Comparison of ENCODE assay signal across 17 mouse cellular contexts in the genomic region with DNA sequence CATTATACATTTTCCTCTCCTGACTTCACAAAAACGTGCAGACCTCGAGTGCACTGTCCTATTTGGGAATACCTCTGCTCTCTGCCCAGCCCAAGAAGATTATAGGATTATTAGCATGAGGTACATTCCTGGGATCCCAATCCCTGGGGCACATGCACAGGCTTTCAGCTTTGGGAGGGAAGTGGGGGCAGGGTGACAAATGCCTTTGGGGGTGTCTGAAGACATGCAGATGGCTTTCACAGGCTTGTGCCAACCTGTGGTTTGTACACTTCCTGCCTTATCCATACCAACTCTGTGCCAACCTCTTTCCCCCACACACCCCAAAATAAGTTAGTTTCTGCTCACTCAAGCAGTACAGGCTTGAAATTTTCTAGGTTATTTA.
DNase-seq lines count a peak whose midpoint lies in the region; ATAC-seq and TF ChIP-seq lines count a peak whose summit lies in the region.
"Had no signal": no experiment of that assay in that cellular context is flagged by ENCODE, and none has a peak within 500 bp of the region (broad histone marks: within the 10 kb centered on the region; RNA-seq: fewer than 3 reads in every experiment).

No protein-coding gene starts in this region.

- H3K4me1 ChIP-seq in thymus, adult 2 months (replicated peaks; ENCODE audit: control insufficient read depth, insufficient read depth, low read length), result peaks cover 10% of the 10 kb centered on the region
- no peaks in the 10 kb centered on the region for H3K4me1 ChIP-seq in hindbrain, embryonic 14.5 days (replicated peaks; ENCODE audit: control insufficient read depth, insufficient read depth, low read length)
- H3K4me1 ChIP-seq: heart, embryonic 15.5 days; hindbrain, embryonic 15.5 days had no signal

- no peaks in the 10 kb centered on the region for H3K27me3 ChIP-seq in thymus, adult 2 months (ENCODE audit: control insufficient read depth, insufficient read depth, low read length)
- H3K27me3 ChIP-seq in hindbrain, embryonic 14.5 days (ENCODE audit: control insufficient read depth, insufficient read depth, low read length), result no peaks in the 10 kb centered on the region
- H3K27me3 ChIP-seq: heart, embryonic 15.5 days; hindbrain, embryonic 15.5 days had no signal

- H3K4me3 ChIP-seq in thymus, adult 2 months (ENCODE audit: control insufficient read depth, insufficient read depth, low read length), result no peak overlapping the region
- no peak overlapping the region for H3K4me3 ChIP-seq in hindbrain, embryonic 14.5 days (replicated peaks; ENCODE audit: low read length)
- H3K4me3 ChIP-seq: heart, embryonic 15.5 days; hindbrain, embryonic 15.5 days had no signal

- H3K9ac ChIP-seq in hindbrain, embryonic 14.5 days, result no peak overlapping the region
- H3K9ac ChIP-seq: heart, embryonic 15.5 days; hindbrain, embryonic 15.5 days; liver, embryonic 14.5 days had no signal

- H3K9me3 ChIP-seq in hindbrain, embryonic 14.5 days (ENCODE audit: control insufficient read depth, low read length), result no peaks in the 10 kb centered on the region
- H3K9me3 ChIP-seq: heart, embryonic 15.5 days; hindbrain, embryonic 15.5 days had no signal

- TF ChIP-seq CTCF in thymus, adult 2 months (IDR thresholded peaks at IDR 0.05; ENCODE audit: borderline replicate concordance, control insufficient read depth, extremely low read depth, insufficient read depth, low read length, poor library complexity), result no peak

- TF ChIP-seq POLR2A in thymus, adult 2 months (IDR thresholded peaks at IDR 0.05; ENCODE audit: control insufficient read depth, extremely low read depth, insufficient read depth, low read length, poor library complexity), result no peak

- no peaks in the 10 kb centered on the region for H3K36me3 ChIP-seq in thymus, adult 2 months (ENCODE audit: control insufficient read depth, insufficient read depth, low read length)
- no peaks in the 10 kb centered on the region for H3K36me3 ChIP-seq in hindbrain, embryonic 14.5 days (replicated peaks; ENCODE audit: control insufficient read depth, insufficient read depth)
- H3K36me3 ChIP-seq: heart, embryonic 15.5 days; hindbrain, embryonic 15.5 days had no signal

- H3K27ac ChIP-seq in thymus, adult 2 months (ENCODE audit: control insufficient read depth, insufficient read depth, low read length), result no peak overlapping the region; the same call in 1 of the 2 replicates
- H3K27ac ChIP-seq in hindbrain, embryonic 14.5 days, result no peak overlapping the region
- H3K27ac ChIP-seq: heart, embryonic 15.5 days; hindbrain, embryonic 15.5 days; liver, embryonic 14.5 days; stomach, postnatal 0 days had no signal

- intact Hi-C loops in gastrocnemius, postnatal 14 days (cut with DNase I; ENCODE audit: low total_unique reads), result no loop called here

- WGBS in thymus, adult 2 months, result 12% methylated on average over 2 of the region's 2 CpGs
- 78% methylated on average over 2 of the region's 2 CpGs for WGBS in hindbrain, embryonic 14.5 days

- peak; percentile 42 for DNase-seq in 3T3-L1 (ENCODE audit: low read depth, low spot score)
- DNase-seq in Muller cell, postnatal 12 days (ENCODE audit: inconsistent ontology term), result peak; percentile 75
- DNase-seq in thymus, adult 2 months, result peak; percentile 28
- DNase-seq in spleen, postnatal 4 days (ENCODE audit: low spot score in 2 of 2), result no peak
- no peak for DNase-seq in hindbrain, embryonic 14.5 days (ENCODE audit: low spot score)
- DNase-seq in gastrocnemius, postnatal 14 days, result no peak
- DNase-seq: adrenal gland, adult 2 months; cerebellum, adult 9-11 months; kidney, adult 8-10 months; lung, postnatal 14 days; spleen, adult 18-20 months had no signal

- H3K4me2 ChIP-seq in hindbrain, embryonic 14.5 days (replicated peaks), result no peak overlapping the region
- H3K4me2 ChIP-seq: heart, embryonic 15.5 days; hindbrain, embryonic 15.5 days; midbrain, embryonic 11.5 days had no signal

- ATAC-seq in granulocyte monocyte progenitor cell, adult 5-6 weeks (replicated peaks; ENCODE audit: poor library complexity, severe bottlenecking), result peak; percentile 97
- ATAC-seq in hindbrain, embryonic 14.5 days (ENCODE audit: low FRiP score), result no peak

Comparison
In these comparisons a context has a peak if more than half of its experiments do, and no peak if none do; other contexts are left out.
1. DNase-seq: peak in 3T3-L1 (single experiment), Muller cell, postnatal 12 days (single experiment) and thymus, adult 2 months (single experiment); none in spleen, postnatal 4 days (0 of 2), hindbrain, embryonic 14.5 days (single experiment) and gastrocnemius, postnatal 14 days (single experiment).